Mouse (Mus musculus): ENCODE measurements around the gene Zfp316.

Zfp316 gene

DNA sequence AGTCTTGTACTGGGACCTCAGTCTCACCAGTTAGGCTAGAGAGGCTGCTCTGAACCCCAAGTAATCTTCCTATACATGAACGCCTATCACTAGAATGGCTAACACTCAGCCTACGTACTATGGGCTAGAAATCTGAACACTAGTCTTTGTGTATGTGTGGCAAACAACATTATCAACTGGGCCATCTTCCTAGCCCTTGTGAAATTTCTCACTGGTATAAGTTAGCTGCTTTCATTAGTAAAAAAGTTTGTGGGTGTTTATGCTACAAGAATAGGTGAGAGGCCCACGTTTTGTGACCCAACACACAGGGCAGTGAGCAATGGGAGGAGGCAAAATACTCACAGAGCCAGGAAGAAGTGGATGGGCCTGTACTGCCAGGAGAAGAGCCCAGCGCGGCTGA lies 48.8 kb downstream of the Zfp316 start:
- no peak for DNase-seq

DNA sequence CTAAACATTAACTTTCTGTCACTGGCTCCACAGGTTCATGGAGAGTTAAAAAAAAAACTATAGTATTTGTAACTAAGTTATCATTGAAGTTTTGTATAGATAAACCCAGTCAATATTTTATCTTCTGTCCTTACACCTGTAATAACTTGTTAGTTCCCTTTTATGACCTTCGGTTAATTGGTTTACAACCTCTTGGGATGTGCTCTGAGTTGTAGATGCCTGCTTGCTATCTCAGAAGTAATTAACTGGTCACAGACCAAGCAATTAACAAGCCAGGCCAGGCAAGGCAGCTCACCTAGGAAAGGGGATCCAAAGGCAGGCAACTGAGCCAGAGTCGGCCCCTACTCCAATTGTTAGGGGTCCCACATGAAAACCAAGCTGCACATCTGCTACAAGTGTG lies 56.0 kb downstream of the Zfp316 start:
- DNase-seq = no peak

DNA sequence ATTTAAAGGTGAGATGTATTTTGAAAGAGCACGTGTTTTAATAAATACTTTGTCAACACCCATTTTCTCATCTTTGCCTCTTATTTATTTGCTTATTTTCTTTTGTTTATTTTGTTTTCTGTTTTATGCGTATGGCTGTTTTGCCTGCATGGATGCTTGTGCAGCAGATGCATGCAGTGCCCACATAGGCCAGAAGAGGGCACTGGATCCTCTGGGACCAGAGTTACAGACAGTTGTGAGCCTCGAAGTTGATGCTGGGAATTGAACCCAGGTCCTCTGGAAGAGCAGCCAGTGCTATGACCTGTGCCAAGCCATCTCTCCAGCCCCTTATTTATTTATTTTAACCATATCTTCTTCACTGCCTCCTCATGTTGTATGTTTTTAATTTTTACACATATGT lies 64.8 kb downstream of the Zfp316 start:
- peak; percentile 18 for DNase-seq
